Mouse (Mus musculus) small intestine, adult 2 months (tissue): ENCODE results near the gene Sfmbt2. TPM values are rescaled to one million over a fixed set of nuclear protein-coding genes. Genes with fewer than 3 reads are reported as not detected.

Experiments used
- H3K27ac ChIP-seq: fragments of 200-500 bp; 2 replicates; pipeline ENCODE4 v1.5.1; 2012; ENCODE audit warnings: low read depth, low read length, control low read depth, inconsistent platforms; ENCODE audit not compliant: insufficient read depth
- H3K27me3 ChIP-seq: fragments of 200-500 bp; 2 replicates; pipeline ENCODE4 v1.6.1; 2012; ENCODE audit warnings: mild to moderate bottlenecking, moderate library complexity, low read length, inconsistent platforms; ENCODE audit not compliant: control insufficient read depth, insufficient read depth
- H3K36me3 ChIP-seq: fragments of 200-500 bp; 2 replicates; pipeline ENCODE4 v1.6.1; 2012; ENCODE audit warnings: mild to moderate bottlenecking, low read length, control low read depth, inconsistent platforms; ENCODE audit not compliant: control insufficient read depth, insufficient read depth
- H3K4me1 ChIP-seq: fragments of 200-500 bp; 2 replicates; pipeline ENCODE4 v1.6.1; 2012; ENCODE audit warnings: low read length, inconsistent platforms, mixed read lengths; ENCODE audit not compliant: control insufficient read depth, insufficient read depth, insufficient read length
- H3K4me3 ChIP-seq: fragments of 200-500 bp; 2 replicates; pipeline ENCODE4 v1.5.1; 2012; ENCODE audit warnings: low read depth, mild to moderate bottlenecking, control low read depth, inconsistent platforms, low read length, moderate library complexity
- CTCF ChIP-seq: fragments of 200-500 bp; IDR thresholded peaks from 2 replicates; pipeline ENCODE4 v1.5.1; 2012; ENCODE audit warnings: low read depth, mild to moderate bottlenecking, control low read depth, inconsistent platforms, low read length, moderate library complexity, mixed read lengths; ENCODE audit not compliant: insufficient replicate concordance, insufficient read length; ENCODE audit errors: extremely low read depth
- POLR2A ChIP-seq: fragments of 200-500 bp; IDR thresholded peaks from 2 replicates; pipeline ENCODE4 v1.6.1; 2012; ENCODE audit warnings: low read depth, mild to moderate bottlenecking, control low read depth, inconsistent platforms, low read length, moderate library complexity
- WGBS: fragments of 180-500 bp; shearing (Covaris S2); methylation state at CpG from one replicate; pipeline ENCODE4 v1.1.7; 2018; 5-methylcytosine and 5-hydroxymethylcytosine counted together
- polyA plus RNA-seq: library from polyadenylated mRNA; depleted of rRNA; stranded (reverse); fragments of >200 nt; gene quantifications from 2 replicates; pipeline ENCODE4 v1.2.3, GENCODE M21; 2012

The Sfmbt2 gene
- polyA plus RNA-seq, 1 experiment = 0.01 TPM

DNA sequence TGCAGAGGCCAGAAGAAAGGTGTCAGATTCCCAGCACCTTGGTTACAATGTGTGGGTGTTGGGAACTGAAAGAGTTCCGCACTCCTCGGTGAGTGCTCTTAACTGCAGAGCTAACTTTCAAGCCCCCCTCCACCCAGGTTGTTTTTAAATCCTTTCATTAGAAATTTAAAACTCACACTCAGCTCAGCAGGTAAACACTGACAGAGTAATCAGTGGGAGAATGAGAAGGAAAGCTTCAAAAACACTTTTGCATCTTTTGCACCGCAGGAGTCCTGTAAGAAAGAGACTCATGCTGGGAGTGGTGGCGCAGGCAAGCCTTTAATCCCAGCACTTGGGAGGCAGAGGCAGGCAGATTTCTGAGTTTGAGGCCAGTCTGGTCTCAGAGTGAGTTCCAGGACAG lies 16.4 kb upstream of the Sfmbt2 start:
- Histone ChIP-seq H3K27ac (no peak overlapping the region), H3K27me3 (no peaks in the 10 kb centered on the region), H3K4me3 (no peak overlapping the region), H3K4me1 (no peaks in the 10 kb centered on the region), H3K36me3 (no peaks in the 10 kb centered on the region)
- TF ChIP-seq CTCF (no peak), POLR2A (no peak)
- WGBS = 76% methylated on average over 4 of the region's 4 CpGs

DNA sequence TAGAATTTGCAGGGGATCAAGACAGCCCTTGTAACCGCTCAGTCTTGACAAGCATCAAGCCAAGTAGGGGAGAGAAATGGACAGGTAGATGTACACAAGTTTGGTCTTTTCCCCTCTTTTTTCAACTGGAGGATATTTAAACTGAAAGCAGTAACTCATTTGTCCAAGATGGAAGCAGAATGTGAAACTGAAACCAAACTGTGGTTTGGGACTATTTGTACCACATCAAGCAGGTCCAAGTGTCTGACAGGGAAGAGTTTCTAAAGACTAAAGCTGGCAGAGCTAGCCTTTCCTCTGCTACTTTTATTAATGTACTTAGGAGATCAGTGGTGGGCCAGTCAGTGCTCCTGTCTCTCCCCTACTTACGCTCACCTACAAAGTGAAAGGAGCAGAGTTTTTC lies 10.4 kb upstream of the Sfmbt2 start:
- H3K4me3 ChIP-seq = no peak overlapping the region
- H3K27ac ChIP-seq = no peak overlapping the region
- no peak for TF ChIP-seq CTCF
- TF ChIP-seq POLR2A = no peak
- no peaks in the 10 kb centered on the region for H3K4me1 ChIP-seq
- WGBS = 86% methylated on average over 2 of the region's 2 CpGs
- H3K36me3 ChIP-seq = no peaks in the 10 kb centered on the region
- H3K27me3 ChIP-seq = no peaks in the 10 kb centered on the region

DNA sequence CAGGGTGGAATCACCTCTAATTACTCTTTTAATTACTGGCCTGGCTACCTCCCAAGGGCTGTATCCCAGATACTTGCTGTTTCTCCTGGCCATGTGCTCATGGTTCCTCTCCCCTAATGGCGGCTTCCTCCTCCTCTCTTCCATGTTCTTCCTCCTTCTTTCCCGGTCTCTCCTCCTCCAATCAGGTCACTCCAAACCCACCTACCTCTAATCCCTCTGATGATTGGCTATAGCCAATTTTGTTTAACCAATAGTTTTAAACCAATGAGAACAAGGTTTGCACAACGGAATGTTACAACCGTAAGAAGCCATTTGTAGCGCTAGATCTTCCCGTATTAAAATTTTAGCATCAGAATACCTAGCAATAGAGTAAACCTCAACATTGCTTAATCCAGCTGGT lies 5.2 kb upstream of the Sfmbt2 start:
- H3K4me1 ChIP-seq = no peaks in the 10 kb centered on the region
- H3K4me3 ChIP-seq = no peak overlapping the region
- no peak overlapping the region for H3K27ac ChIP-seq
- no peak for TF ChIP-seq CTCF
- TF ChIP-seq POLR2A = no peak
- H3K27me3 ChIP-seq = peaks cover 6% of the 10 kb centered on the region
- no peaks in the 10 kb centered on the region for H3K36me3 ChIP-seq
- WGBS = 94% methylated on average over 6 of the region's 6 CpGs

DNA sequence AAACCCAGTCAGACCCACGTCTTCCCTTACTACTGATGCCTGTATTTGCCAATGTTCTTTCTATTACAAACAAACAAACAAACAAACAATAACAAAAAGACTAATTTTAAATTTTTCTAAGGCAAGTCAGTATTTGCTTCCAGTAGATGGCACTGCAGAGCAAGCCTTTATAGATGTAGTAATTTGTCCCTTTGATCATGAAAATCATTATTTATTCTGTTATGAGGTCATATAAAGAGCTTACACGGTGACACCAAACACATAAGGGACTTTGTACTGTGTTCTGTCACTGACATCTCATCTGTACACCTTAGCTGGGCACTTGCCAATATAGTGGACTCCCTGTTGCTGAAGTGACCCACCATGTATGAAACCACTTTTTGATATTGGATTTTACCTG lies 4.0 kb upstream of the Sfmbt2 start:
- Histone ChIP-seq H3K4me3 (no peak overlapping the region), H3K4me1 (no peaks in the 10 kb centered on the region), H3K36me3 (no peaks in the 10 kb centered on the region), H3K27me3 (peaks cover 18% of the 10 kb centered on the region), H3K27ac (no peak overlapping the region)
- TF ChIP-seq CTCF = no peak
- no peak for TF ChIP-seq POLR2A
- WGBS = 6% methylated on average over 2 of the region's 2 CpGs

DNA sequence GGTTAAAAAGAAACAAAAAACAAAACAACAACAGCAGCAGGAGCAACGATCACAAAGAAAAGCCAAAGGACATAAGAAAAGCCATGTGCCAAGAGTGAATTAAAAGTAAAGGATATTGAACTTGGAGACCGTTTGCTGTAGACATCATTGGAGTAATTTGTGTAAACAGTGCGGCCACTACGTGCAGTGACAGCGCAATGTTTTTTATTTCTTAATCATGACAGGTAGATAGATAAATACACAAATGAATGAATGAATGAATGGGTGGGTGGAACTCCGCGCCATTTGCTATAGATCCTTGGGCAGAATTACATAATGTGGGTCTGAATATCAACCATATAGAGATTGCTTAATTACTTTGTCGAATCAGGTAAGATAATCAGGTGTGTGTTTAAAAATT lies 634 bp upstream of the Sfmbt2 start:
- peaks cover 16% of the 10 kb centered on the region for H3K4me1 ChIP-seq
- H3K27me3 ChIP-seq = peaks cover 51% of the 10 kb centered on the region
- no peak for TF ChIP-seq POLR2A
- TF ChIP-seq CTCF = no peak
- no peak overlapping the region for H3K4me3 ChIP-seq
- WGBS = 6% methylated on average over 8 of the region's 8 CpGs
- H3K36me3 ChIP-seq = no peaks in the 10 kb centered on the region
- H3K27ac ChIP-seq = no peak overlapping the region

DNA sequence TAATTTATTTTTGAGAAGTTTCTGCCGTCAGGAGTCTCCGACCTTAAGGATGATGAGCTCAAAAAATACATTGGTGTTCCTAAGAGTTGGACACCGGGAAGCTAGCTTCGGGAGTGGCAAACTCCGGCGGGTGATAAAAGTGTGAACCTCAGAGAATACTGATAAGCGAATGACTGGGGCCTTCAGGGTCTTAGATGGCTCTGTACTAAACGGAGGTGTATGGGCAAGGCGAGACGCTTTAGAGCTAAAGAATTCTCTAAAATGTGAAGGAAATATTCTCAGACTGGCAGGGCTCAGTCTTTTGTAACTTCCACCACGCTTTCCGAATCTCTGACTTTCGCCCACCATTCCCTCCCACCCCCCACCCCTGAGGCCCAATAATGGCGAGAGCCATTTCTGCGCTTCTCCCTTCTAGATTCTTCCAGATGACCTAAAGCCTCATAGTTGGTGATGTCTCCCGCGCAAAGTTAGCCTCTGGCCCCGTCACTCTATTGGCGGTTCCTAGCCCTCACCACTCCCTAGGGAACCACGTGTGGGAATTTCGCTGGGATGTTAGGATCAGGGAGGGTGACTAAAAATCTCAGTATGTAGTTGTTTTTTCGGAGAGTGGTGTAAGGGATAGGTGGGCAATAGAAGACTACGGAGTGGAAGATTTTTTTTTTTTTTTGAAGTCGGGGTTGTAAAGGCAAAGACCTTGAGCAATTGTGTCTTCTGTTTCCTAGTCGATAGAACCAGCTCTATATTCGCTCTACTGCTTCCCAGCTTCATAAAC lies 563 bp downstream of the Sfmbt2 start:
- whole genome bisulfite sequencing = 4% methylated on average over 26 of the region's 26 CpGs
- Histone ChIP-seq H3K36me3 (no peaks in the 10 kb centered on the region), H3K4me3 (no peak overlapping the region), H3K4me1 (peaks cover 17% of the 10 kb centered on the region), H3K27ac (no peak overlapping the region), H3K27me3 (peaks cover 63% of the 10 kb centered on the region)
- TF ChIP-seq POLR2A (no peak), CTCF (no peak)

DNA sequence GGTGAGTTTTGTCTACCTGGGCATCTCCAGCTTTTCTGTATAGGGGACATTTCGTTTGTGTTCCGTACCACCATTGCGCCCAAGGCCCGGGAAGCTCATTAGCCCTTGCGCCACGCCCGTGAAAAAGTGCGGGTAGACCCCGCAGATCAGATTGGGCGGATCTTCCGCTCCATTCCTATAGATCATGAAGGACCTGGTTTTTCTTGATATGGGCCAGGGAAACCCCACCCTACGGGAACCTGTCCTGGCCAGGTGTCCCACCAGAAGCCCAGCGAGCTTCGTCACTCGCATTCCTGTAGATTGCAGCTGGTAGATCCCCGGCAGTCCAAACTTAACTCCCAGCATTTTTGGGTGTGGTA lies 1.1 kb downstream of the Sfmbt2 start:
- H3K36me3 ChIP-seq = no peaks in the 10 kb centered on the region
- H3K27me3 ChIP-seq = peaks cover 65% of the 10 kb centered on the region
- WGBS = 8% methylated on average over 16 of the region's 16 CpGs
- TF ChIP-seq POLR2A (no peak), CTCF (no peak)
- no peak overlapping the region for H3K4me3 ChIP-seq
- peaks cover 17% of the 10 kb centered on the region for H3K4me1 ChIP-seq
- H3K27ac ChIP-seq = no peak overlapping the region
